9 mouse cellular contexts compared by ENCODE assay signal in genomic region chr9:83686511-83687100, GRCm38 (mm10).
DNase-seq lines count a peak whose midpoint lies in the region; ATAC-seq and TF ChIP-seq lines count a peak whose summit lies in the region.
"Had no signal": no experiment of that assay in that cellular context is flagged by ENCODE, and none has a peak within 500 bp of the region (broad histone marks: within the 10 kb centered on the region; RNA-seq: fewer than 3 reads in every experiment).

No protein-coding gene starts in this region.

- TF ChIP-seq CTCF in testis, adult 2 months (IDR thresholded peaks at IDR 0.05; ENCODE audit: control insufficient read depth, insufficient read depth, insufficient replicate concordance, low read depth, low read length) = no peak

- H3K27ac ChIP-seq in testis, adult 2 months (ENCODE audit: control insufficient read depth, insufficient read depth, low read depth, low read length) = no peak overlapping the region
- no peak overlapping the region for H3K27ac ChIP-seq in embryonic facial prominence, embryonic 13.5 days
- H3K27ac ChIP-seq in hindbrain, embryonic 12.5 days = peak overlapping the region; percentile 58
- H3K27ac ChIP-seq: liver, embryonic 14.5 days had no signal

- H3K4me1 ChIP-seq in testis, adult 2 months (ENCODE audit: control insufficient read depth, insufficient read depth, low read length) = peaks cover 8% of the 10 kb centered on the region
- H3K4me1 ChIP-seq in embryonic facial prominence, embryonic 13.5 days = peaks cover 10% of the 10 kb centered on the region
- H3K4me1 ChIP-seq in hindbrain, embryonic 12.5 days = peaks cover 13% of the 10 kb centered on the region

- 0 out of 2 replicates have a peak overlapping the region, but pooled peaks have one; percentile 44 for H3K9ac ChIP-seq in embryonic facial prominence, embryonic 13.5 days
- H3K9ac ChIP-seq in hindbrain, embryonic 12.5 days = no peak overlapping the region
- H3K9ac ChIP-seq: liver, embryonic 14.5 days had no signal

- H3K27me3 ChIP-seq in testis, adult 2 months (ENCODE audit: control insufficient read depth, insufficient read depth, low read length) = no peaks in the 10 kb centered on the region
- peaks cover 19% of the 10 kb centered on the region for H3K27me3 ChIP-seq in embryonic facial prominence, embryonic 13.5 days
- 0 out of 2 replicates have a peak, but pooled peaks cover 2% of the 10 kb centered on the region for H3K27me3 ChIP-seq in hindbrain, embryonic 12.5 days

- H3K4me3 ChIP-seq in testis, adult 2 months (ENCODE audit: control insufficient read depth, low read depth, low read length) = peak overlapping the region; percentile 10
- H3K4me3 ChIP-seq in embryonic facial prominence, embryonic 13.5 days = peak overlapping the region; percentile 26
- H3K4me3 ChIP-seq in hindbrain, embryonic 12.5 days = peak overlapping the region; percentile 9

- intact Hi-C loops in left cerebral cortex, postnatal 36 days (cut with DNase I) = no loop called here

- H3K9me3 ChIP-seq in embryonic facial prominence, embryonic 13.5 days = no peaks in the 10 kb centered on the region
- no peaks in the 10 kb centered on the region for H3K9me3 ChIP-seq in hindbrain, embryonic 12.5 days (replicated peaks)

- TF ChIP-seq POLR2A in testis, adult 2 months (IDR thresholded peaks at IDR 0.05; ENCODE audit: control insufficient read depth, low read depth, low read length) = no peak

- H3K4me2 ChIP-seq in embryonic facial prominence, embryonic 13.5 days = peak overlapping the region; percentile 55
- H3K4me2 ChIP-seq in hindbrain, embryonic 12.5 days (replicated peaks) = peak overlapping the region; percentile 47

- DNase-seq in testis, postnatal 14 days (ENCODE audit: low spot score) = no peak
- peak; percentile 14 for DNase-seq in left cerebral cortex, postnatal 36 days (ENCODE audit: low spot score in 2 of 2)
- DNase-seq in retina, postnatal 1 day = peak; percentile 98
- no peak for DNase-seq in thymus, postnatal 0 days (ENCODE audit: low spot score)
- no peak for DNase-seq in c-Kit-positive CD71-positive TER-119-positive erythroid progenitor cells, embryonic 14.5 days (ENCODE audit: low spot score)

- no peaks in the 10 kb centered on the region for H3K36me3 ChIP-seq in testis, adult 2 months (ENCODE audit: control insufficient read depth, insufficient read depth, low read length)
- no peaks in the 10 kb centered on the region for H3K36me3 ChIP-seq in embryonic facial prominence, embryonic 13.5 days
- H3K36me3 ChIP-seq in hindbrain, embryonic 12.5 days = no peaks in the 10 kb centered on the region

- ATAC-seq in embryonic facial prominence, embryonic 13.5 days (ENCODE audit: insufficient number of reproducible peaks, insufficient read depth, low FRiP score, low TSS enrichment, low read depth) = no peak
- peak; percentile 82 for ATAC-seq in hindbrain, embryonic 12.5 days (ENCODE audit: low FRiP score)

- WGBS in embryonic facial prominence, embryonic 13.5 days = 8% methylated on average over 18 of the region's 18 CpGs
- 12% methylated on average over 18 of the region's 18 CpGs for WGBS in hindbrain, embryonic 12.5 days

Comparison
In these comparisons a context has a peak if more than half of its experiments do, and no peak if none do; other contexts are left out.
1. DNase-seq: peak in left cerebral cortex, postnatal 36 days (2 of 2) and retina, postnatal 1 day (single experiment); none in testis, postnatal 14 days (single experiment), thymus, postnatal 0 days (single experiment) and c-Kit-positive CD71-positive TER-119-positive erythroid progenitor cells, embryonic 14.5 days (single experiment).
2. Peak in every context shown above with its lines, with median percentiles within 50 percentile points of each other: H3K4me3 ChIP-seq.